Mouse (Mus musculus) testis, postnatal 10 days (tissue): Measurements from ENCODE around the gene Col4a6.

ENCODE experiments used
- DNase-seq: peaks from one replicate; pipeline ENCODE4 v3.0.0; 2021; ENCODE audit warnings: low spot score

The Col4a6 gene

GRCm38 (mm10) chrX:141473470-141474302 lies at the start of gene Col4a6:
TSS of gene Col4a6 (minus strand) at chrX:141474076.
- DNase-seq = peak; percentile 41

GRCm38 (mm10) chrX:141503125-141503524 lies 29.2 kb upstream of the Col4a6 start:
- DNase-seq = no peak

GRCm38 (mm10) chrX:141494545-141494944 lies 20.7 kb upstream of the Col4a6 start:
- DNase-seq = no peak

- DNase-seq = peak; percentile 35
Measured at GRCm38 (mm10) chrX:141475566-141476327, 1.9 kb upstream of the Col4a6 start.

GRCm38 (mm10) chrX:141475110-141475509 lies 1.2 kb upstream of the Col4a6 start, which contains the start of gene Col4a5:
TSS of gene Col4a5 (plus strand) at chrX:141475385.
- DNase-seq = peak; percentile 70

GRCm38 (mm10) chrX:141447936-141448335 lies 25.9 kb downstream of the Col4a6 start:
- DNase-seq = no peak

GRCm38 (mm10) chrX:141439423-141439822 lies 34.5 kb downstream of the Col4a6 start:
- DNase-seq = no peak

GRCm38 (mm10) chrX:141436780-141437179 lies 37.1 kb downstream of the Col4a6 start:
- DNase-seq = no peak

- DNase-seq = no peak
Measured at GRCm38 (mm10) chrX:141415318-141415717, 58.6 kb downstream of the Col4a6 start.

- DNase-seq = no peak
Measured at GRCm38 (mm10) chrX:141396243-141396642, 77.6 kb downstream of the Col4a6 start.

- DNase-seq = no peak
Measured at GRCm38 (mm10) chrX:141385399-141386105, 88.3 kb downstream of the Col4a6 start.

GRCm38 (mm10) chrX:141384632-141385031 lies 89.2 kb downstream of the Col4a6 start:
- DNase-seq = no peak

GRCm38 (mm10) chrX:141370276-141370675 lies 103.6 kb downstream of the Col4a6 start:
- no peak for DNase-seq

GRCm38 (mm10) chrX:141363331-141363730 lies 110.5 kb downstream of the Col4a6 start:
- no peak for DNase-seq

GRCm38 (mm10) chrX:141341417-141341816 lies 132.5 kb downstream of the Col4a6 start:
- DNase-seq = no peak

GRCm38 (mm10) chrX:141328044-141328443 lies 145.8 kb downstream of the Col4a6 start:
- no peak for DNase-seq

GRCm38 (mm10) chrX:141324201-141324600 lies 149.7 kb downstream of the Col4a6 start:
- DNase-seq = no peak

GRCm38 (mm10) chrX:141316217-141316616 lies 157.7 kb downstream of the Col4a6 start:
- no peak for DNase-seq

- no peak for DNase-seq
Measured at GRCm38 (mm10) chrX:141315795-141316194, 158.1 kb downstream of the Col4a6 start.

GRCm38 (mm10) chrX:141292702-141293462 lies 181.0 kb downstream of the Col4a6 start:
- DNase-seq = no peak

- no peak for DNase-seq
Measured at GRCm38 (mm10) chrX:141276397-141276796, 197.5 kb downstream of the Col4a6 start.

GRCm38 (mm10) chrX:141265986-141266385 lies 207.9 kb downstream of the Col4a6 start:
- no peak for DNase-seq
